Mouse (Mus musculus) neutrophil, adult 5-6 weeks (primary cell): Measurements from ENCODE around the gene Bcl9l. TPM values are rescaled to one million over a fixed set of nuclear protein-coding genes. Genes with fewer than 3 reads are reported as not detected.
A peak's percentile ranks its signal among the peaks of the same experiment; 100 is the strongest.

ENCODE experiments used
- ATAC-seq: fragments of 151-379, 151-347 bp; 2 replicates; pipeline ENCODE4 v1.8.0; 2017; ENCODE audit warnings: mild to moderate bottlenecking, moderate TSS enrichment; ENCODE audit not compliant: insufficient number of reproducible peaks, poor library complexity, low FRiP score, severe bottlenecking; ENCODE audit errors: extremely low read depth
- total RNA-seq: library from RNA; stranded (forward); fragments of 200-1000 nt; gene quantifications from 2 replicates; pipeline ENCODE4 v1.2.3, GENCODE M21; 2017

The Bcl9l gene
- total RNA-seq, 1 experiment from 2014 or later: 18.3 TPM

DNA sequence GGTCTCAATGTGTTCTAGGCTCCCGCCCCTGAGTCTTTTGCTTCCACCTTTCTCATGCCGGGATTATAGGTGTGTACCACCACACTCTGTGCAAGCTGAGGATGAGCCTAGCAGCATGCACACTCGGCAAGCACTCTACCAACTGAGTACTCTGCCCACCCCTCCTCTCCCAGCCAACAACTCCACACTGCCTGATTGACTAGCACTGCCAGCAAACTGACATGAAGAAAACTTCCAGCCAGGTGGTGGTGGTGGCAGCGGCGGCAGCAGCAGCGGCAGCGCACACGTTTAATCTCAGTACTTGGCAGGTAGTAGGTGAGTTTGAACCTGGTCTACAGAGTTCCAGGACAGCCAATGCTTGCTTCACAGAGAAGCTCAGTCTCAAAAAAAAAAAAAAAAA is 43.0 kb downstream of the Bcl9l start:
- ATAC-seq: no peak

DNA sequence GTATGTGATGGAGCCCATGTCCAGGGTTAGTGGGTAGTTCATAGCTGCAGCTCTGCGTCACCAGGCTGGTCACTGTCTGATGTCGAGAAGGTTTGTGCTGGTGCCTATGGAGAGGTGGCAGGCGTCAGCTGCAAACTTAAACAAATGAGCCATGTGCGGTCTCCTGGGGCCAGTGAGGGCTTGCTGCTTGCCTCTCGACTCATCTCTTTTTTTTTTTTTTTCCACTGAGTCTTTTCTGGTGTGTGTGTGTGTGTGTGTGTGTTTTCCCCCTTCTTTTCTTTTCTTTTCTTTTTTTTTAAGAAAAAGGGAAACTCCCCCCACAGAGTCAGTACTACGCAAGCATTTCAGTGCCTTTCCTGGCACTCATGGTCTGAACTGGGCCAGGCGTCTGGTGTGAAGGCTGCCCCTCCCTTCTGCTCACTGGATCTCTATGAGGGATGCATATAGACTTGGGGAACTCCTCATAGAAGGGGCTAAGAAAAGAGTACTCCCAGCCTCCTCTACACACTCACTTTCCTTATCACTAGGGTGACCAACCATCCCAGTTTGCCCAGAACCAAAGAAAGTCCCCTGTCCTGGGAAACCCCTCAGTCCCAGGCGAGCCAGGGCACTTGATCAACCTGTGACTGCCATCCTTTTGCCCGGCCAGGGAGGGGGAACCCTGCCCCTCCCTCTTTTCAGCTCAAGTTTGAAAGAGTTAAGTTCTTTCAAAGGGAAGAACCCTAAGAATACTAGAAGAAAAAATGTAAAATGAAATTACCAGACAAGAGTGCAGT is 43.9 kb downstream of the Bcl9l start:
- peak; percentile 83 for ATAC-seq

DNA sequence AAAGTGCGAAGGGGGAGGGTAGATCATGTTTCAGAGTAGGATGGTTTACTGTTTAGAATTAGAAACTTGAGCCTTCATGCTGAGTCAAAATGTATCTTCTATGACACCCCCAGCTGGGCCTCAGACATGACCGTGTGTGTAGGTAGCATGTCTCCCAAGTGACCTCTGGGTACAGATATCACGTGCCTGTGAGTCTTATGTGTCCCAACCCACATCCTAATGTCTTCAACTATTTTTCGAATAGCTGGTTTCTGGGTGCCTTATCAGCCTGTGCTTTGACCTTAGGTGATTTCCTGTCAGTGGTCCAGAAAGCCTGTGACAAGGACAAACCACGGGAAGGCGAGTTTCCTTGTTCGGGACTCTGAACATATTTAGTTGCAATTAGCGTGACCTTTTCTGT is 45.7 kb downstream of the Bcl9l start:
- ATAC-seq: no peak

DNA sequence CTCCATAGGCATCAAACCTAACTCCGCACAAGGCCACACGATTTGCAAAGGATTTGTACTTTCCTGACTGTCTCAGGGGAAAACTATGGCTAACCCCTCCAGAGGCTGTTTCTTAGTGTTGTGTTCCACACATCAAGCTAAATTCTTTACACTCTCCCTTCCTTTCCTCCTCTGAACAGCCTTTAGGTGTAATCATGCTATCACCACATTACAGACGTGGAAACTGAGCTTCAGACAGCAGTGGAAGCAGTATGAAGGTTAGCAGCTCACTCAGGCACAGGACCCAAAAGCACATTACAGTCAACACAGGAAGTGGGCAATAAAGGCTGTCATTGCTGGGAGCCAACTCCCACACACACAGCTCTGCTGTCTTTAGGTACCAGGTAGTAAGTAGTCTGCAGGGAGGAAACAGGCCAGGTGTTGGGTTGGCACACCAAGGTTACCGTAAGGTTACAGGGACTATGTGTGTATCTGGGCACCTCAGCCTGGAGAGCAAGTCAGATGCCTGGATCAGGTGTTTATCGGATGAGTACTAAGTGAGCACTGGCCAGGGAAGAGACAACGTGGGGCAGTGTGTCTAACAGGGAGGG is 50.5 kb downstream of the Bcl9l start:
- ATAC-seq: peak; percentile 74

DNA sequence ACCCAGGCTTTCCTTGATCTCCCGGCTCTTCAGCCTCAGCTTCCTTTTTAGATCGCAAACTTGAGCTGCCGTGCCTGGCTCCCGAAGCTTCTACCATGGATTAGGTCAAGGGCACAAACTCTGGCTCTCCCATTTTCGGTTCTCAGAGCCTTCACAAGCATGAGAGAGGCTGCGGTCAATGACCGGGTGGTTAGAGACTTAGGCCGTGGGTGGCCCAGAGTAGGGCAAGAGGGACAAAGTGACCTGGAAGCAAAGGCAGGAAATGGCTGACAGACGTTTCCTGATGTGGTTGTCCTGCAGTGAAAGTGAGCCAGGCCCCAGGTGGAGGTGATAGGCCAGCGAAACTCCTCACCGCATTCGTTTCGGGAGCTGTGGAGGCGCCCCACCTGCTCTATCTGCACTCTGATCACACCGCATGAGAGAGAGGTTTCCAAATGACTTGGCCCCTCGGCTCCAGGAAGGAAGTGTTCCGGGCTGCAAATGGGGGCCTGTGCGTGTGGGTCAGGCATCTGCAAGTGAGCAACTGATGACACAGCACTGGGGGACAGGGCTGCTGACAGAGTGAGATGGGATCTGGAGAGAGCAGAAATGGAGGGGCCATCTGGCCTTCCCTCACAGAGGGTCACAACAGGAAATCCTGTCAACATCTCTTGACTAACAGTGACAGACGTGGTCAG is 55.1 kb downstream of the Bcl9l start:
- peak; percentile 19 for ATAC-seq

DNA sequence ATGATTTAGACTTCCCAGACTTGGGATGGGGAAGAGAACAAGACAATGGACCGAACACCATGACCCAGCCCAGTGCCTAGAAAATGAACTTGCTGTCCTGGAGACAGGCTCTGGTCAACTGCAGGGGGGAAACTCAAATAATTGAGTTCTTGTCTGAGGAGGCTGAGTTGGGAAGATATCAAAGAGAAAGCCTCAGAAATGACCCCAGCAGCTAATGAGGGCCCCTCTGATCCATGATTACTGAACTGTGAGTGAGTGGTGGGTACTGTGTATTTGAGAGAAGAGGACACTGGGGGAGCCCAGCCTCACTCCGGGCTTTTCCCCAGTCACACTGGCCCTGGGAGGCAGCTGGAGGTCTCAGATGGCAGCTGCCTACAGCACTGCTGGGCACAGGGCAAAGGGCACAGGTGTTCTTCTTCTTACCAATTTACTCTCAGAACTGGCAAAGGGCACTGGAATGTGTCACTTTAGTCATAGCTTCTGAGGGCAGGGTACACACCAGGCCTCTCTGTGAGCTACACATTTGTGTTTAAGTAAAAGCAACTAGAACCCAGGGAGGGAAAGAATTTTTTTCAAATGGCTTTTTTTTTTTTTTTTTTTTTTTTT is 57.3 kb downstream of the Bcl9l start:
- ATAC-seq: no peak

DNA sequence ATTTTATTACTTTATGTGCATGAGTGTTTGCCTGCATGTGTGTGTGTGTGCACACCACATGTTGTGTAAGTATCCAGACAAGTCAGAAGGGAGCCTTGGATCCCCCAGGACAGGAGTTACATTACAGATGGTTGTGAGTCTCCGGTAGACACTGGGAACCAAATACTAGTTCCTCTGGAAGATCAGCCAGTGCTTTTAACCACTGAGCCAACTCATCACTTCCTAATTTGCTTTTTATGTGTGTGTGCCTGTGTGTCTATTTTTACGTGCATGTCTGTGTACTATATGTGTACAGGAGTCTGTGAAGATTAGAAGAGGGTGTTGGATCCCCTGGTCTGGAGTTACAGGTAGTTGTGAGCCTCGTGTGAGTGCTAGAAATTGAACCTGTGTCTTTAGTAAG is 58.1 kb downstream of the Bcl9l start:
- no peak for ATAC-seq

DNA sequence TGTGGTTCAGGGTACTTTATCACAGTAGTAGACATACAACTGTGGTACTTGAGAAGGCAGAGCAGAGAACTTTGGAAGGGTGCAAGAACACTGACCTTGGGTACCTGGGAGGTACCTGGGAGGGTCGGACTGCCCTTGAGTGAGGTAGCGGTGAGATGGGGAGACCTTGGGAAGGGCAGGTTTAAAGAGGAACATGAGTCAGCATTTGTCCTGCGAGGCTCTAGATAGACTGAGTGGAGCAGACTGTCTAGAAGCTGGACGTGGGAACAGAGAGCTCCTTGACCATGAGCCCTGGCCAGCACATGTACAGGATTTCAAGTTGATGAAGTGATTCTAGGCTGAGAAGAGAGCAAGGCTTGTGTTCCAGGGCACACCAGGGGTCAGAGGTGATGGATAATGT is 59.7 kb downstream of the Bcl9l start:
- ATAC-seq: no peak

DNA sequence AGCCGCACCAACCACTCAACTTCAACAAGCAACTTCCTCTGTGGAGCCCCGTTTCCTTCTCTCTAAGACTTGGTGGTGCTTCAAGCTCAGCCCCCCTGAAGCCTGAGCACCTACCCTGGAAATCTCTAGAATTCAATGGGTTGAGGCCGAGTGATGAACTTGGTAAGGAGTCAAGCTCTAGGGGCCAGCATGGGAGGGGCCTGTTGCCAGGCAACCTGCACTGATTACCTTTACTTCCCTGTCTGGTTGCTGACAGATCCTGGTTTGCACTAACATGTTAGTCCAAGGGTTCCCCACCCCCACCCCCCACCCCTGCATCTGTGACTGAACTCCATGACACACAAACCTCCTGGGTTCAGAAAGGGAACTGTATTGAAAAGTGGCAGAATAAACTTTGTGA is 62.4 kb downstream of the Bcl9l start:
- ATAC-seq: peak; percentile 78

DNA sequence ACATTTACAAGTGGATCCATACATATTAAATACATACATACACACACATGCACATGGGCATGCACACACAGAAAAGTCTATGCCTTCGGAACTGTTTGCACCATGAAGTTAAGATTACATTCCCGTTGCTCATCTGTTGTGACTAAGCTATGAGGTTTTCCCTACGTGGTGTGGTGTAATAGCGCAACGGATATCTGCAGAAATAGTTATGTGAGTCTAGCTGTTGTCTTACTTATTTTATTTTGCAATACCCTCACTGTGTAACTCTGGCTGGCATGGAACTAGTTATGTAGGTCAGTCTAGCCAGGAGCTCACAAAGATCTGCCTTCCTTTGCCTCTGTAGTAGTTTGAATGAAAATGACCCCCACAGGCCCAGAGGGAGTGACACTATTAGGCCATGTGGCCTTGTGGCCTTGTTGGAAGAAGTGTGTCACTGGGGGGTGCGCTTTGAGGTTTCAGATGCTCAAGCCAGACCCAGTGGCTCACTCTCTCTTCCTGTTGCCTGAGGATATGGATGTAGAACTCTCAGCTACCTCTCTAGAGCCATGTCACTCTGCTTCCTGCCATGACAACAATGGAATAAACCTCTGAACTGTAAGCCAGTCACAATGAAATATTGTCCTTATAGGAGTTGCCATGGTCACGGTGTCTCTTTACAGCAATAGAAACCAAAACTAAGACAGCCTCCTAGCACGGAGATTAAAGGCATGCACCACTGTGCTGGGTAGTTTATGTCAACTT is 66.0 kb downstream of the Bcl9l start:
- ATAC-seq: peak; percentile 18

DNA sequence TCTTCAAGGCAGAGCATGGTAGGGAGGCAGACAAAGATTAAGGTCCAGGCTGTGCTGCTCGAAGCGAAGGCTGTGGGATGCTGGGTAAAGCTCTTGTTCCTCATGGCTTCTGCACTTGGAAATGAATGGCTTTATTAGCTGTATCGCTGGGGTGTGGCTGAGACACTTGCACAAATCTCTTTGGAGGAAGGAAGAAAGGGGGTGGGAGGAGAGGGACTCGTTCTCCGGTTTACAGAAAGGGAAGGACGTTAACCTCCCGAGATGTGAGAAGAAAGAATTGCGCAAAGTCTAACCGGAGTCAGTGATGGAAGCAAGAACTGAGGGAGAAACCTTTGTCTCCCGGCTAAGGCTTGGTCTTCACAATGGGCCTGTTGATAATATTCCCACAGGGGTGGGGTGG is 68.5 kb downstream of the Bcl9l start:
- ATAC-seq: peak; percentile 28; the same call in 1 of the 2 replicates

DNA sequence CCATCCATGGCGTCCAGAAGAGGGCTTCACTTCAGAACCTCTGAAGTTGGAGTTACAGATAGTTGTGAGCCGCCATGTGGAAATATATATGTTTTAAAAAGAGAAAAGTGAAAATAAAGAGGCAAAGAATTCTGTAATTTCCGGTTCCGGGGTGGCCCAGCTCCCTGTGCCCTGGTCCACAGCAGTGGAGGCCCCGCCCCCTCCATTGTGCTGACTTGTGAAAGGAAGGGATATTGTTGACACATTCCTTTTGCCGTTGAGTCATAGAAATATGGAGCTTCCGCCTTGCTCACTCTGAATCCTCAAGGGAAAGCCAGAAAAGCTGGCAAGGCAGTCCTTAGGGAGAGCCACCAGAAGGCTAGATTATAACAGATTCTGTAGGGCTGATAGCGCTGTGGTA is 69.5 kb downstream of the Bcl9l start:
- peak; percentile 34; the same call in 1 of the 2 replicates for ATAC-seq

Other genes with a start within 250 kb of the Bcl9l start
- gene Cbl, start 248.8 kb upstream of the Bcl9l start, total RNA-seq: 89.2 and 92.0 TPM in 2 replicates
- not detected in 2 replicates for gene Ccdc153, start 242.1 kb upstream of the Bcl9l start, total RNA-seq
- 1.0 and 1.6 TPM in 2 replicates for gene Pdzd3, start 231.4 kb upstream of the Bcl9l start, total RNA-seq
- gene Nlrx1, start 214.2 kb upstream of the Bcl9l start, total RNA-seq: 10.3 and 12.6 TPM in 2 replicates
- gene Abcg4, start 194.2 kb upstream of the Bcl9l start, total RNA-seq: 1.4 TPM in 1 of 2 replicates, not detected in the other
- 32.0 and 46.7 TPM in 2 replicates for gene Hinfp, start 177.2 kb upstream of the Bcl9l start, total RNA-seq
- 22.0 and 30.5 TPM in 2 replicates for gene C2cd2l, start 162.5 kb upstream of the Bcl9l start, total RNA-seq
- gene Dpagt1, start 156.8 kb upstream of the Bcl9l start, total RNA-seq: 4.4 and 7.1 TPM in 2 replicates
- 17.6 and 20.0 TPM in 2 replicates for gene H2afx, start 148.1 kb upstream of the Bcl9l start, total RNA-seq
- 3.3 and 11.4 TPM in 2 replicates for gene Hmbs, start 138.6 kb upstream of the Bcl9l start, total RNA-seq
- 34.6 and 37.4 TPM in 2 replicates for gene Vps11, start 121.2 kb upstream of the Bcl9l start, total RNA-seq
- gene Hyou1, start 103.3 kb upstream of the Bcl9l start, total RNA-seq: 39.9 and 42.2 TPM in 2 replicates
- 15.4 and 21.5 TPM in 2 replicates for gene Slc37a4, start 86.0 kb upstream of the Bcl9l start, total RNA-seq
- gene Rps25, start 75.7 kb upstream of the Bcl9l start, total RNA-seq: 1,089 and 1,185 TPM in 2 replicates
- 31.8 and 32.8 TPM in 2 replicates for gene Trappc4, start 75.2 kb upstream of the Bcl9l start, total RNA-seq
- 41.8 and 52.1 TPM in 2 replicates for gene Ccdc84, start 64.3 kb upstream of the Bcl9l start, total RNA-seq
- 0.37 TPM in 1 of 2 replicates, not detected in the other for gene Foxr1, start 41.7 kb upstream of the Bcl9l start, total RNA-seq
- not detected in 2 replicates for gene Upk2, start 27.8 kb upstream of the Bcl9l start, total RNA-seq
- 207 and 222 TPM in 2 replicates for gene Cxcr5, start 79.1 kb downstream of the Bcl9l start, total RNA-seq
- 301 and 311 TPM in 2 replicates for gene Ddx6, start 122.1 kb downstream of the Bcl9l start, total RNA-seq
- not detected in 2 replicates for gene Treh, start 190.4 kb downstream of the Bcl9l start, total RNA-seq